Mouse (Mus musculus) G1E-ER4 (cell line): Measurements from ENCODE around the gene Ets2. TPM values are rescaled to one million over a fixed set of nuclear protein-coding genes. Genes with fewer than 3 reads are reported as not detected.

ENCODE experiments used
- GATA1 ChIP-seq: IDR thresholded peaks from one replicate; pipeline ENCODE4 v1.8.0; 2012; ENCODE audit warnings: low read length, inconsistent platforms
- polyA plus RNA-seq: library from polyadenylated mRNA; stranded (reverse); fragments of >175 nt; gene quantifications from 2 replicates; pipeline ENCODE4 v1.2.3, GENCODE M21; 2012

Gene Ets2
- polyA plus RNA-seq, 1 experiment: 128 TPM

DNA sequence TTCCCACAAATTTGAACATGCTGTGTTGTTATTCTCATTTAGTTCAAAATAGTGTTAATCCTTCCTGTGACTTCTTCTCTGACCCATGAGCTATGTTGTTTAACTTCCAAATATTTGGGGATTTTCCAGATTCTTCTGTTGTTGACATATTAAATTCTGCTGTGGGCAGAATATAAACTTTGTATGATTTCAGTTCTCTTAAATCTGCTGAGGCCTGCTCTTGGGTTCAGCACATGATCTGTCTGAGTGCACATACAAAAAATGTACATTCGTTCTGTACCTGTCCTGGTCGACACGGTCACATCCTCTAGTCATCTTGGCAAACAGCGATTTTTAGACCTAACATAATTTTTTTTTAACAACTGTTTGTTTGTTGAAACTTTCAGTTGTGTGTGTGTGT lies 41.2 kb downstream of the Ets2 start:
- no peak for TF ChIP-seq GATA1

DNA sequence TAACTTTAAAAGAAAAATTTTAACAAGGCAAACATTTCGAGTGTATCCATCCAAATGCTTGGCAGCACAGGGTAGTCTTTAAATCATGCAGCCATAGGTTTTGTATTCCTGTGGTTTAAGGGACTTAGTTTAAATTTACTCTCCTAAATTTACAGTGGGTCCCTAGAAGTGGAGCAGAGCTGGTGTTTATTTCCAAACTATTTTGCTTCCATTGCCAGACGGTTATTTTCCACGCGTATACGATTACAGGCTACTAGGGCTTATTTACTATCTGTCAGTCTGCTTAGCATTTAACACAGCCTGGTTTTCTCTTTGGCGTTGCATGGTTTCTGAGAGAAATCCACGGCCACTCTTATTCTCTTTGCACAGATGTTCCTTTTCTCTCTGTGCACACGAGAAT lies 42.9 kb downstream of the Ets2 start:
- no peak for TF ChIP-seq GATA1

DNA sequence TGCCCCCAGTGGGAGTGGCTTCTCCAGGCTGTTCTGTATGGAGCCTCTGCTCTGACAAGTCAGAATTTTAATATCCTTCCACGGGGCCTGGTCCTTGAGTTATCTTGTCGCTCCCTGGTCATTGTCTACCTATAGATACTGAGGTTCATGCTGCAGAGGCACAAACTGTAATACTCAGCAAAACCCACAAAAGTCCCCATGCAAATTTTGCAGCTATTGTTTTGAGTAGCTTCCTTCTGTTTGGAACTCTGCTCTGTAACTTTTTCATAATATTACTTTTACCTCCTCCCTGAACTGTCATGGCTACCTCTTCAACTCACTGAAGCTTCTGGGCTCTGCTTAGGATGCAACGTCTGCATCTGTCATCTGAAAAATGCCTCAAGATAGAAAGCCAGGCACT lies 43.8 kb downstream of the Ets2 start:
- no peak for TF ChIP-seq GATA1

DNA sequence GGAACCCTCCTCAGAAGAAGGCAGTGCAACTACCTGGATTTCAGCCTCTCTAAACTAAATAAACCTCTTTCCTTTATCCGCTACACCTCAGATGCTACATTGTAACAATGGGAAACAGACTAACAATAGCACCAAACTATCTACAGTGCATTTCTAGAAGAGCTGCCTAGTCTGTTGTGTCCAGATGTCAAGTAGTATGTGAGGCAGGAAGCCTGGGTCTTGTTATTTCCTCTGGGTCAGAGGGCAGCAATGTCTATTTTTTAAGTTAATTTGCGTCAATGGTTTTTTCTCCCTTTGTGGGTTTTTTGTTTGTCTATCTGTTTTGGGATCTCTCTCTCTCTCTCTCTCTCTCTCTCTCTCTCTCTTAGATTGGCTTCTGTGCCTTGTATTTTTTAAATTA lies 44.7 kb downstream of the Ets2 start:
- no peak for TF ChIP-seq GATA1

GRCm38 (mm10) chr16:95749291-95750103 lies 47.6 kb downstream of the Ets2 start:
- no peak for TF ChIP-seq GATA1

DNA sequence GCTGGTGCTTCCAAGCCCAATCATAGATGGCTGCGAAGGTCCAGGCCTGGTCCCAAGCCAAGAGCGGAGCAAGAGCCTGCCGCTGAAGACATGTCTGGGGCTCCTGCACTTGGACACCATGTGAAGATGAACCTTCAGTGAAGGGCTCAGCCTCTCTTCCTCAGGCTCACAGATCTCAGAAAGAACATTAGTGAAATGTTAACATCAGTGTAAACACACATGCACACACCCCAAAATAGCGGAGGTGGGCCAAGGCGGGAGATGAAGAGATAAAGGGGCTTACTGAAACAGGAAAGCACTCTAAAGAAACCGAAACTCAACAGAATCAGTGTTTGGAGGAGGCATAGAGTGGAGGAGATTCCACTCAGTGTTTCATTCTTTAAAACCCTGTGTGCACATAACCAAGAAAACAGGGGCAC lies 48.3 kb downstream of the Ets2 start:
- no peak for TF ChIP-seq GATA1

GRCm38 (mm10) chr16:95752502-95752901 lies 50.6 kb downstream of the Ets2 start:
- TF ChIP-seq GATA1: no peak

- no peak for TF ChIP-seq GATA1
Observed at GRCm38 (mm10) chr16:95753295-95753694, 51.4 kb downstream of the Ets2 start.

DNA sequence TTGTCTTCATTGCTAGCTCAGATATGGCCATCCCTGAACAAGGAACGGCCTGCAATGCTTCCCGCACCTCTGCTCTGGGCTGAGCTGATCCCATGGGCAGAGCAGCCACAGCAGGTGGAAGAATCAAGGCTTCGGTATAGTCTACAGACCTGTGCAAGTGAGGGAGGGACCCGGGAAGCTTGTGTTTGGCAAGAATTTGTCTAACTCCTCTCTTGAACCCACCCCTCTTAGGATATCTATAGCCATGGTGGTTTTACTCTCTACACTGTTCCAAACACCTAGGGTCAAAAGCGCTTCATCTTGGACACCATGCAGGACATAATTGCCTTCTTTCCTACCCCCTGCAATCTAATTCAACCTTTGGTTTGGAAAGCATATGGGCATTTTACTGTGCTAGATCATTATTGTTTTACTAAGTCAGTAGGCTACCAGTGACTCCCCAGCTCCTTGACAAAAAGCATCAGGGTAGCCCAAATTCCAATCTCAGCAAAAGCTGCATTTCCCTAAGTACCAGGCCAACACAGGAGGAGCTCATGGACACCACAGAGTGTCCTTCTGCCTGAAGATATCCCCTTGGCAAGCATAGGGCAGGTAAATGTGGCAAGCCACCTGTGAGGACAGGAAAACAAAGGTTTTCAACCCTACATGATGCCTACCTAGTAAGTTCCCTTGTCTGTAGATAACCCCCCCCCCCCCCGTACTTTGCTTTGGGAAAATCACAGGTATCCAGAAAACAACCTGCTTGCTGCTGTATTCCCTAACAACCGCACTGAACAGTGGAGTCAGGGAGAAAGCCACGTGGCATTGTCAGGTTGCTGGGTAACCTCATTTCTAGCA lies 57.5 kb downstream of the Ets2 start:
- no peak for TF ChIP-seq GATA1

- TF ChIP-seq GATA1: no peak
Observed at GRCm38 (mm10) chr16:95759988-95760391, 58.1 kb downstream of the Ets2 start.

GRCm38 (mm10) chr16:95761742-95762141 lies 59.9 kb downstream of the Ets2 start:
- TF ChIP-seq GATA1: no peak

- TF ChIP-seq GATA1: no peak
Observed at GRCm38 (mm10) chr16:95763201-95763600, 61.3 kb downstream of the Ets2 start.

GRCm38 (mm10) chr16:95766181-95766580 lies 64.3 kb downstream of the Ets2 start:
- TF ChIP-seq GATA1: no peak

GRCm38 (mm10) chr16:95767246-95767645 lies 65.4 kb downstream of the Ets2 start:
- TF ChIP-seq GATA1: no peak

- TF ChIP-seq GATA1: no peak
Observed at GRCm38 (mm10) chr16:95769066-95769995, 67.5 kb downstream of the Ets2 start.

GRCm38 (mm10) chr16:95769996-95770334 lies 68.1 kb downstream of the Ets2 start:
- no peak for TF ChIP-seq GATA1
